Mouse (Mus musculus) effector memory CD4-positive, alpha-beta T cell, adult 7 months (primary cell): ENCODE data around the gene Tmem26. TPM values are rescaled to one million over a fixed set of nuclear protein-coding genes. Genes with fewer than 3 reads are reported as not detected.

Experiments
- polyA plus RNA-seq: library from polyadenylated mRNA; unstranded; fragments of 100-300 nt; shearing (Covaris generic); gene quantifications from one replicate; pipeline ENCODE4 v1.2.1, GENCODE M21; 2017

The Tmem26 gene
- polyA plus RNA-seq: not detected

GRCm38 (mm10) chr10:68723568-68724360 is at the start of gene Tmem26:
Gene Tmem26, plus strand, starts transcription at chr10:68723646.

Other genes with a start within 250 kb of the Tmem26 start
- 2.8 TPM for gene Cabcoco1, start 181.8 kb upstream of the Tmem26 start, polyA plus RNA-seq